Comparison of ENCODE assay signal across 8 mouse cellular contexts in the genomic region with DNA sequence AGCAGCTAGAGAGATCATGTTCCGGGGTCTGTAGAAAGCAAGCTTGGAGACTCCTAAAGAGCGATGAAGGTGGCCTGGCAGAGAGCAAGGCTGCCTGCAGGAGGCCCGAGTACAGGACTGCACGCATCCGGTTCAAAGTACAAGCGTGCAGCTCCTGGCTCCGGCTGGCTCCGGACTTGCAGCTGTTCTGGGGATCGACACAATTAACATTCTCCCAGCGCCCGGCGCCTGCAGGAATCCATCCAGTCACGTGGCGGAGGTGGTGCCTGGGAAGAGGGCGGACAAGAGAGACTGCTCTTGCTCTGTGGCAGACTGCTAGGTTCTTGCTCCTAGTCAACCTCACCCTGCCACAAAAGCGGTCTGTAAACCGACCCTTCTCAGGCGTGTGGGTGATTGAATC.
DNase-seq lines count a peak whose midpoint lies in the region; ATAC-seq and TF ChIP-seq lines count a peak whose summit lies in the region.

No protein-coding gene starts in this region.

- peak overlapping the region; percentile 31 for H3K4me2 ChIP-seq in hindbrain, embryonic 11.5 days (replicated peaks; ENCODE audit: low read depth, low read length)

- peak overlapping the region; percentile 53 for H3K9ac ChIP-seq in ES-Bruce4 (ENCODE audit: low read depth, poor library complexity, severe bottlenecking)
- H3K9ac ChIP-seq in hindbrain, embryonic 11.5 days (ENCODE audit: low read depth, low read length): peak overlapping the region; percentile 28

- peak overlapping the region; percentile 36 for H3K4me3 ChIP-seq in ES-Bruce4 (ENCODE audit: low read depth, low read length)
- H3K4me3 ChIP-seq in hindbrain, embryonic 11.5 days (ENCODE audit: low read depth, low read length): peak overlapping the region; percentile 10; the same call in 1 of the 2 replicates

- peak; percentile 83 for DNase-seq in cerebellum, adult 9-11 months
- peak; percentile 77 to 82 for DNase-seq in frontal cortex, postnatal 10 days (ENCODE audit: low spot score in 2 of 2)
- peak; percentile 90 for DNase-seq in hindbrain, embryonic 11.5 days (ENCODE audit: low spot score)
- DNase-seq in layer of hippocampus, adult 9-10 months (ENCODE audit: low spot score): peak; percentile 61
- DNase-seq in lung, adult 18-20 months: peak; percentile 79 to 85
- peak; percentile 72 for DNase-seq in ovary, postnatal 14 days (ENCODE audit: low spot score)
- DNase-seq in urinary bladder, postnatal 25 days (ENCODE audit: low spot score): peak; percentile 71

- H3K27ac ChIP-seq in ES-Bruce4 (ENCODE audit: insufficient read depth, low read length): peak overlapping the region; percentile 88
- H3K27ac ChIP-seq in hindbrain, embryonic 11.5 days (ENCODE audit: low read depth, low read length): peak overlapping the region; percentile 51; the same call in 1 of the 2 replicates

- H3K27me3 ChIP-seq in ES-Bruce4 (ENCODE audit: control insufficient read depth, insufficient read depth, low read length, poor library complexity, severe bottlenecking): no peaks in the 10 kb centered on the region
- no peaks in the 10 kb centered on the region for H3K27me3 ChIP-seq in hindbrain, embryonic 11.5 days (ENCODE audit: control insufficient read depth, insufficient read depth, low read length)

- peak; percentile 85 for ATAC-seq in hindbrain, embryonic 11.5 days (ENCODE audit: low FRiP score)

- no peak for TF ChIP-seq CTCF in ES-Bruce4 (IDR thresholded peaks at IDR 0.05; ENCODE audit: low read depth, low read length)

- H3K4me1 ChIP-seq in ES-Bruce4 (ENCODE audit: control insufficient read depth, insufficient read depth, low read length): no peaks in the 10 kb centered on the region
- H3K4me1 ChIP-seq in hindbrain, embryonic 11.5 days (replicated peaks; ENCODE audit: control insufficient read depth, insufficient read depth, low read length): 0 out of 2 replicates have a peak, but pooled peaks cover 2% of the 10 kb centered on the region

- TF ChIP-seq POLR2A in ES-Bruce4 (IDR thresholded peaks at IDR 0.05; ENCODE audit: insufficient read depth, low read length): peak; percentile 54

- H3K36me3 ChIP-seq in ES-Bruce4 (ENCODE audit: control insufficient read depth, insufficient read depth, low read length, poor library complexity, severe bottlenecking): no peaks in the 10 kb centered on the region
- H3K36me3 ChIP-seq in hindbrain, embryonic 11.5 days (ENCODE audit: control insufficient read depth, insufficient read depth, low read length): no peaks in the 10 kb centered on the region

- TF ChIP-seq EP300 in ES-Bruce4 (IDR thresholded peaks at IDR 0.05; ENCODE audit: insufficient read depth, low read depth, low read length): peak; percentile 88

- under 1% methylated on average over 18 of the region's 18 CpGs for WGBS in hindbrain, embryonic 11.5 days

- H3K9me3 ChIP-seq in ES-Bruce4 (replicated peaks; ENCODE audit: control insufficient read depth, insufficient read depth, low read length, poor library complexity, severe bottlenecking): no peaks in the 10 kb centered on the region
- no peaks in the 10 kb centered on the region for H3K9me3 ChIP-seq in hindbrain, embryonic 11.5 days (ENCODE audit: control insufficient read depth, low read length)

Comparison
In these comparisons a context has a peak if more than half of its experiments do, and no peak if none do; other contexts are left out.
1. Peak in every context shown above with its lines: DNase-seq, ATAC-seq, H3K4me3 ChIP-seq and H3K27ac ChIP-seq.